Mouse (Mus musculus) lung, embryonic 15.5 days (tissue): ENCODE data around the gene Slc22a14. TPM values are rescaled to one million over a fixed set of nuclear protein-coding genes. Genes with fewer than 3 reads are reported as not detected.

Source experiments
- ATAC-seq: fragments of 200-750 bp; cut with Nextera tagmentation; 2 replicates; pipeline ENCODE4 v1.8.0; 2017; ENCODE audit warnings: moderate number of reproducible peaks, borderline replicate concordance; ENCODE audit not compliant: low FRiP score, low TSS enrichment; ENCODE audit errors: extremely low read depth
- H3K27ac ChIP-seq: fragments of 300-500 bp; sonication (generic); 2 replicates; pipeline ENCODE4 v1.5.1; 2015; ENCODE audit warnings: moderate library complexity, mild to moderate bottlenecking, inconsistent platforms
- H3K27me3 ChIP-seq: fragments of 300-500 bp; sonication (generic); 2 replicates; pipeline ENCODE4 v1.6.1; 2015; ENCODE audit warnings: inconsistent platforms
- H3K36me3 ChIP-seq: fragments of 300-500 bp; sonication (generic); 2 replicates; pipeline ENCODE4 v1.6.1; 2015; ENCODE audit warnings: inconsistent platforms
- H3K4me1 ChIP-seq: fragments of 300-500 bp; sonication (generic); 2 replicates; pipeline ENCODE4 v1.6.1; 2015; ENCODE audit warnings: inconsistent platforms
- H3K4me2 ChIP-seq: fragments of 300-500 bp; sonication (generic); 2 replicates; pipeline ENCODE4 v1.6.1; 2015; ENCODE audit warnings: inconsistent platforms, mild to moderate bottlenecking, moderate library complexity
- H3K4me3 ChIP-seq: fragments of 300-500 bp; sonication (generic); 2 replicates; pipeline ENCODE4 v1.5.1; 2015; ENCODE audit warnings: mild to moderate bottlenecking, inconsistent platforms
- H3K9ac ChIP-seq: fragments of 300-500 bp; sonication (generic); 2 replicates; pipeline ENCODE4 v1.6.1; 2015; ENCODE audit warnings: inconsistent platforms
- H3K9me3 ChIP-seq: fragments of 300-500 bp; sonication (generic); 2 replicates; pipeline ENCODE4 v1.6.1; 2016; ENCODE audit warnings: inconsistent platforms
- WGBS: fragments of 180-500 bp; shearing (Covaris S2); methylation state at CpG from one replicate; pipeline ENCODE4 v1.1.7; 2015; 5-methylcytosine and 5-hydroxymethylcytosine counted together
- polyA plus RNA-seq: library from polyadenylated mRNA; unstranded; fragments of >200 nt; fragmentation: Nextera tagmentation; extraction: Ambion mirVana; gene quantifications from 2 replicates; pipeline ENCODE4 v1.2.1, GENCODE M21; 2015

Slc22a14 gene
- polyA plus RNA-seq, 1 experiment from 2014 or later: not detected

- WGBS: 87% methylated on average over 2 of the region's 2 CpGs
- H3K27me3 ChIP-seq: no peaks in the 10 kb centered on the region
- peaks cover 36% of the 10 kb centered on the region for H3K36me3 ChIP-seq
- no peak overlapping the region for H3K9ac ChIP-seq
- no peak overlapping the region for H3K27ac ChIP-seq
- no peak for ATAC-seq
- no peaks in the 10 kb centered on the region for H3K4me1 ChIP-seq
- no peak overlapping the region for H3K4me3 ChIP-seq
- H3K9me3 ChIP-seq: no peaks in the 10 kb centered on the region
- H3K4me2 ChIP-seq: no peak overlapping the region
These were observed 111.2 kb downstream of the Slc22a14 start for GRCm38 (mm10) chr9:119254187-119254586.

GRCm38 (mm10) chr9:119247996-119248395, 117.4 kb downstream of the Slc22a14 start:
- ATAC-seq: no peak
- no peak overlapping the region for H3K4me3 ChIP-seq
- H3K4me2 ChIP-seq: no peak overlapping the region
- peaks cover 19% of the 10 kb centered on the region for H3K36me3 ChIP-seq
- no peak overlapping the region for H3K27ac ChIP-seq
- no peaks in the 10 kb centered on the region for H3K9me3 ChIP-seq
- no peaks in the 10 kb centered on the region for H3K27me3 ChIP-seq
- no peak overlapping the region for H3K9ac ChIP-seq
- 75% methylated on average over 5 of the region's 5 CpGs for WGBS
- no peaks in the 10 kb centered on the region for H3K4me1 ChIP-seq

GRCm38 (mm10) chr9:119246826-119247225, 118.5 kb downstream of the Slc22a14 start:
- H3K27ac ChIP-seq: no peak overlapping the region
- WGBS: 88% methylated on average over 5 of the region's 5 CpGs
- H3K4me1 ChIP-seq: no peaks in the 10 kb centered on the region
- no peaks in the 10 kb centered on the region for H3K9me3 ChIP-seq
- peaks cover 19% of the 10 kb centered on the region for H3K36me3 ChIP-seq
- H3K4me2 ChIP-seq: no peak overlapping the region
- H3K9ac ChIP-seq: no peak overlapping the region
- H3K4me3 ChIP-seq: no peak overlapping the region
- no peaks in the 10 kb centered on the region for H3K27me3 ChIP-seq
- ATAC-seq: no peak

- H3K27ac ChIP-seq: no peak overlapping the region
- H3K9ac ChIP-seq: no peak overlapping the region
- no peaks in the 10 kb centered on the region for H3K4me1 ChIP-seq
- H3K36me3 ChIP-seq: peaks cover 25% of the 10 kb centered on the region; the same call in 1 of the 2 replicates
- H3K4me2 ChIP-seq: no peak overlapping the region
- ATAC-seq: no peak
- no peaks in the 10 kb centered on the region for H3K9me3 ChIP-seq
- 84% methylated on average over 3 of the region's 3 CpGs for WGBS
- H3K4me3 ChIP-seq: no peak overlapping the region
- H3K27me3 ChIP-seq: no peaks in the 10 kb centered on the region
These were observed 121.4 kb downstream of the Slc22a14 start for GRCm38 (mm10) chr9:119243981-119244380.

GRCm38 (mm10) chr9:119241169-119241865, 124.0 kb downstream of the Slc22a14 start:
- no peaks in the 10 kb centered on the region for H3K9me3 ChIP-seq
- no peak overlapping the region for H3K4me3 ChIP-seq
- H3K4me2 ChIP-seq: no peak overlapping the region
- no peak overlapping the region for H3K9ac ChIP-seq
- H3K4me1 ChIP-seq: no peaks in the 10 kb centered on the region
- ATAC-seq: no peak
- H3K36me3 ChIP-seq: peaks cover 20% of the 10 kb centered on the region; the same call in 1 of the 2 replicates
- WGBS: 76% methylated on average over 11 of the region's 11 CpGs
- H3K27ac ChIP-seq: no peak overlapping the region
- no peaks in the 10 kb centered on the region for H3K27me3 ChIP-seq

- no peak overlapping the region for H3K9ac ChIP-seq
- H3K4me3 ChIP-seq: no peak overlapping the region
- no peak overlapping the region for H3K4me2 ChIP-seq
- H3K4me1 ChIP-seq: no peaks in the 10 kb centered on the region
- H3K27ac ChIP-seq: no peak overlapping the region
- H3K27me3 ChIP-seq: no peaks in the 10 kb centered on the region
- H3K9me3 ChIP-seq: no peaks in the 10 kb centered on the region
- 84% methylated on average over 10 of the region's 10 CpGs for WGBS
- peaks cover 20% of the 10 kb centered on the region; the same call in 1 of the 2 replicates for H3K36me3 ChIP-seq
- no peak for ATAC-seq
These were observed 124.9 kb downstream of the Slc22a14 start for GRCm38 (mm10) chr9:119240286-119240997.

GRCm38 (mm10) chr9:119239274-119239673, 126.1 kb downstream of the Slc22a14 start:
- ATAC-seq: no peak
- H3K9ac ChIP-seq: no peak overlapping the region
- no peaks in the 10 kb centered on the region for H3K27me3 ChIP-seq
- H3K4me2 ChIP-seq: no peak overlapping the region
- H3K27ac ChIP-seq: no peak overlapping the region
- no peak overlapping the region for H3K4me3 ChIP-seq
- no peaks in the 10 kb centered on the region for H3K9me3 ChIP-seq
- 94% methylated on average over 3 of the region's 3 CpGs for WGBS
- peaks cover 20% of the 10 kb centered on the region; the same call in 1 of the 2 replicates for H3K36me3 ChIP-seq
- H3K4me1 ChIP-seq: no peaks in the 10 kb centered on the region

GRCm38 (mm10) chr9:119238796-119239195, 126.6 kb downstream of the Slc22a14 start:
- ATAC-seq: no peak
- WGBS: 81% methylated on average over 4 of the region's 4 CpGs
- H3K9me3 ChIP-seq: no peaks in the 10 kb centered on the region
- H3K9ac ChIP-seq: no peak overlapping the region
- H3K36me3 ChIP-seq: peaks cover 20% of the 10 kb centered on the region; the same call in 1 of the 2 replicates
- no peaks in the 10 kb centered on the region for H3K27me3 ChIP-seq
- no peak overlapping the region for H3K27ac ChIP-seq
- H3K4me2 ChIP-seq: no peak overlapping the region
- no peak overlapping the region for H3K4me3 ChIP-seq
- no peaks in the 10 kb centered on the region for H3K4me1 ChIP-seq

GRCm38 (mm10) chr9:119231552-119231951, 133.8 kb downstream of the Slc22a14 start:
- no peaks in the 10 kb centered on the region for H3K9me3 ChIP-seq
- H3K27ac ChIP-seq: no peak overlapping the region
- no peaks in the 10 kb centered on the region for H3K27me3 ChIP-seq
- no peaks in the 10 kb centered on the region for H3K36me3 ChIP-seq
- 84% methylated on average over 7 of the region's 7 CpGs for WGBS
- no peak overlapping the region for H3K4me2 ChIP-seq
- no peak overlapping the region for H3K4me3 ChIP-seq
- ATAC-seq: no peak
- H3K4me1 ChIP-seq: no peaks in the 10 kb centered on the region
- H3K9ac ChIP-seq: no peak overlapping the region

- Histone ChIP-seq H3K27me3 (no peaks in the 10 kb centered on the region), H3K4me2 (no peak overlapping the region), H3K4me1 (no peaks in the 10 kb centered on the region), H3K9ac (no peak overlapping the region), H3K9me3 (no peaks in the 10 kb centered on the region), H3K36me3 (no peaks in the 10 kb centered on the region), H3K27ac (no peak overlapping the region), H3K4me3 (no peak overlapping the region)
- no peak for ATAC-seq
- 63% methylated on average over 2 of the region's 2 CpGs for WGBS
These were observed 134.5 kb downstream of the Slc22a14 start for GRCm38 (mm10) chr9:119230829-119231228.

- WGBS: 66% methylated on average over 4 of the region's 4 CpGs
- Histone ChIP-seq H3K27ac (no peak overlapping the region), H3K27me3 (no peaks in the 10 kb centered on the region), H3K4me3 (no peak overlapping the region), H3K36me3 (peaks cover 3% of the 10 kb centered on the region; the same call in 1 of the 2 replicates), H3K9me3 (no peaks in the 10 kb centered on the region), H3K9ac (no peak overlapping the region), H3K4me1 (no peaks in the 10 kb centered on the region), H3K4me2 (no peak overlapping the region)
- ATAC-seq: no peak
These were observed 145.1 kb downstream of the Slc22a14 start for GRCm38 (mm10) chr9:119220249-119220648.

GRCm38 (mm10) chr9:119219667-119220066, 145.7 kb downstream of the Slc22a14 start:
- no peak for ATAC-seq
- Histone ChIP-seq H3K27me3 (no peaks in the 10 kb centered on the region), H3K4me2 (no peak overlapping the region), H3K4me3 (no peak overlapping the region), H3K9me3 (no peaks in the 10 kb centered on the region), H3K27ac (no peak overlapping the region), H3K4me1 (no peaks in the 10 kb centered on the region), H3K9ac (no peak overlapping the region), H3K36me3 (peaks cover under 1% of the 10 kb centered on the region; the same call in 1 of the 2 replicates)
- WGBS: 67% methylated on average over 2 of the region's 2 CpGs
